Mouse (Mus musculus): ENCODE data around the gene Ptov1. TPM values are rescaled to one million over a fixed set of nuclear protein-coding genes. Genes with fewer than 3 reads are reported as not detected.

The Ptov1 gene
- polyA plus RNA-seq, 1 experiment from 2014 or later = 350 TPM

- WGBS = 7% methylated on average over 16 of the region's 16 CpGs
- Histone ChIP-seq H3K4me3 (ENCODE audit: low read depth, low read length) (peak overlapping the region; percentile 97), H3K4me2 (ENCODE audit: low read depth, low read length) (peak overlapping the region; percentile 90), H3K9ac (replicated peaks; ENCODE audit: low read length) (peak overlapping the region; percentile 99), H3K27me3 (ENCODE audit: control insufficient read depth, insufficient read depth, low read length) (no peaks in the 10 kb centered on the region), H3K9me3 (replicated peaks; ENCODE audit: control insufficient read depth, low read length) (no peaks in the 10 kb centered on the region), H3K36me3 (replicated peaks; ENCODE audit: control insufficient read depth, insufficient read depth, low read depth, low read length) (peaks cover 9% of the 10 kb centered on the region), H3K27ac (replicated peaks; ENCODE audit: low read depth, low read length) (no peak overlapping the region), H3K4me1 (ENCODE audit: control insufficient read depth, insufficient read depth, low read length) (peaks cover 6% of the 10 kb centered on the region; the same call in 1 of the 2 replicates)
- DNase-seq (ENCODE audit: low spot score) = no peak
- no peak for ATAC-seq (replicated peaks; ENCODE audit: insufficient number of reproducible peaks, low FRiP score, low TSS enrichment, low read depth)
Measured at GRCm38 (mm10) chr7:44868465-44868864, 1.1 kb downstream of the Ptov1 start.

GRCm38 (mm10) chr7:44867802-44868201 is 1.8 kb downstream of the Ptov1 start:
- Histone ChIP-seq H3K27me3 (ENCODE audit: control insufficient read depth, insufficient read depth, low read length) (no peaks in the 10 kb centered on the region), H3K36me3 (replicated peaks; ENCODE audit: control insufficient read depth, insufficient read depth, low read depth, low read length) (peaks cover 16% of the 10 kb centered on the region), H3K4me3 (ENCODE audit: low read depth, low read length) (peak overlapping the region; percentile 97), H3K4me2 (ENCODE audit: low read depth, low read length) (peak overlapping the region; percentile 90), H3K27ac (replicated peaks; ENCODE audit: low read depth, low read length) (no peak overlapping the region), H3K9ac (replicated peaks; ENCODE audit: low read length) (peak overlapping the region; percentile 99), H3K9me3 (replicated peaks; ENCODE audit: control insufficient read depth, low read length) (no peaks in the 10 kb centered on the region), H3K4me1 (ENCODE audit: control insufficient read depth, insufficient read depth, low read length) (peaks cover 6% of the 10 kb centered on the region; the same call in 1 of the 2 replicates)
- no peak for ATAC-seq (replicated peaks; ENCODE audit: insufficient number of reproducible peaks, low FRiP score, low TSS enrichment, low read depth)
- 56% methylated on average over 9 of the region's 9 CpGs for WGBS
- DNase-seq (ENCODE audit: low spot score) = no peak

DNA sequence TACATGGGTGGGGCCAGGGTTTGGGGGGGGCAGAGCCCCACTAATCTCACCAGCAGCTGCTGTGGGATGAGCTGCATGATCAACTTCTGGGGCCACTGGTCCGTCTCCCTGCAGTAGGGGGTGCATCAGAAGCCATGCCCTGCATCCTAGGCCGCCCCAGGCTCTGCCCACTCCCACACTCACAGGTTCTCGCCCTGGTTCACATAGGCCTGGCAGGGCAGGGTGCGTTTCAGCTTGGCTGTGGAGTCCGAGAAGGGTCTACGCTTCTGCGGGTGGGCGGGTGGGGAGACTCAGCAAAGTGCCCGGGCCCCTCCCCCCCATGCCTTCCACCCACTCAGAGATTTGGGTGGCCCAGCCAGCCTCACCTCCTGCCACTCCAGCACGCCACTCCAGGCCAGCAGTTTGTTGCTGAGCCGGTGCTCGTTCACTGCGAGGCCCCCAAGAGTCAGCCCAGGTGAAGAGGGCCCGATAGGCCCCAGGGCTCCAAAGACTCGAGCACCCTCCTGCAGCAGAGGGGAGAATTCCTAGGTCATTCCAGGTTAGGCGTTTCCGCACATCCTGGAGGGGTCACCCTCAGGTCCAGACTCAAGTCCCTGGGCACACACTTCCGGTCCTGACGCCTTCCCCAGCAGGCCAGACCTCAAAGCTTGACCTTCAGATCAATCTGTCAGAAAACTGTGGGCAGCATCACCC is 2.4 kb downstream of the Ptov1 start:
- no peak overlapping the region for H3K27ac ChIP-seq (replicated peaks; ENCODE audit: low read depth, low read length)
- no peaks in the 10 kb centered on the region for H3K9me3 ChIP-seq (replicated peaks; ENCODE audit: control insufficient read depth, low read length)
- no peak for DNase-seq (ENCODE audit: low spot score)
- no peaks in the 10 kb centered on the region for H3K27me3 ChIP-seq (ENCODE audit: control insufficient read depth, insufficient read depth, low read length)
- ATAC-seq (replicated peaks; ENCODE audit: insufficient number of reproducible peaks, low FRiP score, low TSS enrichment, low read depth) = no peak
- peak overlapping the region; percentile 97 for H3K4me3 ChIP-seq (ENCODE audit: low read depth, low read length)
- WGBS = 75% methylated on average over 19 of the region's 19 CpGs
- peak overlapping the region; percentile 90 for H3K4me2 ChIP-seq (ENCODE audit: low read depth, low read length)
- H3K9ac ChIP-seq (replicated peaks; ENCODE audit: low read length) = peak overlapping the region; percentile 39
- H3K4me1 ChIP-seq (ENCODE audit: control insufficient read depth, insufficient read depth, low read length) = peaks cover 6% of the 10 kb centered on the region; the same call in 1 of the 2 replicates
- H3K36me3 ChIP-seq (replicated peaks; ENCODE audit: control insufficient read depth, insufficient read depth, low read depth, low read length) = peaks cover 22% of the 10 kb centered on the region

DNA sequence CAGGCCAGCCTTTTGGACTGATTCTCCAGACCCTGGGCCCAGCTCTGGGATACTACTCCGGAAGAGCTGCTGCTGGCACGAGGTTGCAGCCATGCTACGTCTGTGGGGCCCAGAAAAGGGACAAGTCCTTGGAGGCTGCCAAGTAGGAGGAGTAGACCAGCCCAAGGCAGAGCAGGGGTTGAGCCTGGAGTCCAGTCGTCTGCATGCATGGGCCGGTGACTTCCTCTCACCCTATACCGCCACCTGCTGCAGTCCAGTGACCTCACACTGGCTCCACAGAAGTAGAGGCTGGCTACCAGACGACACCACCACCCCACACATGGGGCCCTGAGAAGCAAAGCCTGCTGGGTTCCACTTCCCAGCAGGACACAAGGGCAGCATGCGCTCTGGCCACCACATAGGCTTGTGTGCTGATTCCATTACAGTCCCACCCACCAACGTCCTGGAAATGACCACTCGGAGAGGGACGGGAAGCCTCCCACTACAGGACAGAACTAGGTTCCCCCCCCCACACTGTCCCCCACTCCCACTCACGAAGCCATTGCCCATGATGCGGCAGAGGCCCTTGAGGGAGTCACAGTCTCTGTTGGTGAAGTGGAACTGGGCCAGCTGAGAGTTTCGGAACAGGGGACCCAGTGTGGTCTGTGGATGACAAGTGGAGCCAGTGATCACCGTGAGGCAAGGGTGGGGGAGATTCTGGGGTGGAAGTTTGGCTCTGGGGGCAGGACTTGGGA is 3.1 kb downstream of the Ptov1 start:
- H3K27me3 ChIP-seq (ENCODE audit: control insufficient read depth, insufficient read depth, low read length) = no peaks in the 10 kb centered on the region
- ATAC-seq (replicated peaks; ENCODE audit: insufficient number of reproducible peaks, low FRiP score, low TSS enrichment, low read depth) (no peak), DNase-seq (ENCODE audit: low spot score) (no peak)
- H3K4me3 ChIP-seq (ENCODE audit: low read depth, low read length) = no peak overlapping the region
- H3K4me1 ChIP-seq (ENCODE audit: control insufficient read depth, insufficient read depth, low read length) = peaks cover 6% of the 10 kb centered on the region; the same call in 1 of the 2 replicates
- peaks cover 23% of the 10 kb centered on the region for H3K36me3 ChIP-seq (replicated peaks; ENCODE audit: control insufficient read depth, insufficient read depth, low read depth, low read length)
- 0 out of 2 replicates have a peak overlapping the region, but pooled peaks have one; percentile 13 for H3K9ac ChIP-seq (replicated peaks; ENCODE audit: low read length)
- peak overlapping the region; percentile 4; the same call in 1 of the 2 replicates for H3K4me2 ChIP-seq (ENCODE audit: low read depth, low read length)
- no peak overlapping the region for H3K27ac ChIP-seq (replicated peaks; ENCODE audit: low read depth, low read length)
- no peaks in the 10 kb centered on the region for H3K9me3 ChIP-seq (replicated peaks; ENCODE audit: control insufficient read depth, low read length)
- 69% methylated on average over 15 of the region's 15 CpGs for WGBS

DNA sequence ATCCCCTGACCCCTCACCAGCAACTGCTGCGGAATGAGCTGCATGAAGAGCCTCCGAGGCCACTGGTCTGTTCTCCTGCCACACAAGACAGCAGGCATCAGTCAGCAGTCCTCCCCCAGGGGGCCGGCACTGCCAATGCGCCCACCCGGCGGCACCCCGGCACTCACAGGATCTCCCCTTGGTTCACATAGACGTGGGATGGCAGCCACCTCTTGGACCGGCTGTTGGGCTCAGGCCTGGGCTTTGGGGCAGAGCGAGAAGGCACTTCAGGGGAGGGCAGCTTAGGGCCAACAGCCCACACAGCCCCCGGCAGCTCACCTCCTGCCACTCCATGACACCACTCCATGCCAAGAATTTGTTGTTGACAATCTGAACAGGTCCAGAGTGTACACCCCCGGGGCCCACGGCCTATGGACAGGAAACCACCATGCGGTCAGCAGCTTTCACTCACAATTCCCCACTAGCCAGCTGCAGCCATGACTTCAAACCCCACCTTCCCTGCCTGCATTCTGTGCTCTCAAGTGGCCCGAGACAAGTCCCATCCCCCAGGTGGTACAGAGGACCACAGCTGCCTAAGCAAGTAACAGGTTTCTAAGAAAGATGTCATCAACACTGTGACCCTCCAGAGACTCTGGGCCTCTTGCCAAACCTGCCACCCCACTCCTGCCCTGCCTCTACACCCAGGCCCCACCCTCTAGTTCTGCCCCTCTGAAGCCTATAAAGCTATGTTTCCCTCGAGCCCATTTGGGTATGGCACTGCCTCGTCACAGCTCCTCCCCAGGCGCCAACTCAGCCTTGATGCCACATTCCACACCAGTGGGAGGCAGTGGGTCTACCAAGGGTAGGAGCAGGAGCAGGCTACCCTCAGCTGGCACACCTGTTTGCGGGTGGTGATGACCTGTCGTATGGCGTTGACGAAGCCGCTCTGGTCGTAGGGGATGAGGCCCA is 4.7 kb downstream of the Ptov1 start:
- 88% methylated on average over 24 of the region's 24 CpGs for WGBS
- Histone ChIP-seq H3K9me3 (replicated peaks; ENCODE audit: control insufficient read depth, low read length) (no peaks in the 10 kb centered on the region), H3K4me3 (ENCODE audit: low read depth, low read length) (no peak overlapping the region), H3K27me3 (ENCODE audit: control insufficient read depth, insufficient read depth, low read length) (no peaks in the 10 kb centered on the region), H3K27ac (replicated peaks; ENCODE audit: low read depth, low read length) (no peak overlapping the region), H3K4me2 (ENCODE audit: low read depth, low read length) (no peak overlapping the region), H3K4me1 (ENCODE audit: control insufficient read depth, insufficient read depth, low read length) (peaks cover 6% of the 10 kb centered on the region; the same call in 1 of the 2 replicates), H3K9ac (replicated peaks; ENCODE audit: low read length) (no peak overlapping the region), H3K36me3 (replicated peaks; ENCODE audit: control insufficient read depth, insufficient read depth, low read depth, low read length) (peaks cover 23% of the 10 kb centered on the region)
- ATAC-seq (replicated peaks; ENCODE audit: insufficient number of reproducible peaks, low FRiP score, low TSS enrichment, low read depth) = no peak
- no peak for DNase-seq (ENCODE audit: low spot score)

DNA sequence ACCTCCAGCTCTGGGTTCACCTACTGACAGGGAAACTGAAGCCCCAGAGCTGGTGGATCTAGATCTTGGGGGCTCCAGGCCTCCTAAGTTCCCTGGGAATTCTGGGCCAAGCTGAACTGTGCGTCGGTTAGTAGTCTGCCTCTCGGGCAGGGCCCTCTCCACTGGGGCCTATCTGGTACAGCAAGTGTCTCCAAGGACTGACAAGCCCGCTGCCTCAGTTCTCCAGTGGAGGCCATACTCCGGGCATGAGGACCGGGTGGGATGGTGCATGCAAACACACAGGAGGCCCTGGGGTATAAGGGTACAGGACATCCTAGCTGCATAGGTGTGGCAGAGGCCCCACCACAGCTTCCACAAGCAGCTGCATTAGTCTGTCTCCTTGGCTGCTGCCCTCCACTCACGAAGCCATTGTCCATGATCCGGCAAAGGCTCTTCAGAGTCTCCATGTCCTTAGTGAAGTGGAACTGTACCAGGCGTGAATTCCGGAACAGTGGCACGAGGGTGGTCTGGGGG is 5.5 kb downstream of the Ptov1 start:
- Histone ChIP-seq H3K27ac (replicated peaks; ENCODE audit: low read depth, low read length) (no peak overlapping the region), H3K36me3 (replicated peaks; ENCODE audit: control insufficient read depth, insufficient read depth, low read depth, low read length) (peaks cover 23% of the 10 kb centered on the region), H3K9ac (replicated peaks; ENCODE audit: low read length) (no peak overlapping the region), H3K4me3 (ENCODE audit: low read depth, low read length) (no peak overlapping the region), H3K27me3 (ENCODE audit: control insufficient read depth, insufficient read depth, low read length) (no peaks in the 10 kb centered on the region), H3K4me1 (ENCODE audit: control insufficient read depth, insufficient read depth, low read length) (peaks cover 6% of the 10 kb centered on the region; the same call in 1 of the 2 replicates), H3K9me3 (replicated peaks; ENCODE audit: control insufficient read depth, low read length) (no peaks in the 10 kb centered on the region), H3K4me2 (ENCODE audit: low read depth, low read length) (no peak overlapping the region)
- no peak for ATAC-seq (replicated peaks; ENCODE audit: insufficient number of reproducible peaks, low FRiP score, low TSS enrichment, low read depth)
- DNase-seq (ENCODE audit: low spot score) = no peak
- 87% methylated on average over 11 of the region's 11 CpGs for WGBS

DNA sequence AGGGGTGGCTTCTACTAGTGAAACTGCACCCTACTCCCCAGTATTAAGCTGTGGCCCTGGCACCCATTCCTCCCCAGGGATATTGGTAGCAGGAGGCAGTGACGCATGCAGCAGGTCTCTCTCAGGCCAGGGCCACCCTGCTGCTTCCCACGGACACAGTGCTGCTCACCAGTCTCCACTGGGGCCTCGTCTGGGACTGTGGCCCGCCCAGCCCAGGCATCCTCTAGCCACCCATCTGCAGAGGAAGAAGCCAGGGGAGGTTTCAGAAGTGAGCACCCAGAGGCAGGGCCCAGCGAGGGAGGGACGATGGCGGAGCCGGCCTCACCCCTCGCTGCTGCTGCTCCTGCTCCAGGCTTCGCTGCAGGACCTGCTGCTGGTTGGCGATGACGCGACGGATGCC is 6.4 kb downstream of the Ptov1 start:
- Histone ChIP-seq H3K9me3 (replicated peaks; ENCODE audit: control insufficient read depth, low read length) (no peaks in the 10 kb centered on the region), H3K9ac (replicated peaks; ENCODE audit: low read length) (no peak overlapping the region), H3K27me3 (ENCODE audit: control insufficient read depth, insufficient read depth, low read length) (no peaks in the 10 kb centered on the region), H3K36me3 (replicated peaks; ENCODE audit: control insufficient read depth, insufficient read depth, low read depth, low read length) (peaks cover 23% of the 10 kb centered on the region), H3K4me3 (ENCODE audit: low read depth, low read length) (no peak overlapping the region), H3K4me1 (ENCODE audit: control insufficient read depth, insufficient read depth, low read length) (peaks cover 6% of the 10 kb centered on the region; the same call in 1 of the 2 replicates), H3K27ac (replicated peaks; ENCODE audit: low read depth, low read length) (no peak overlapping the region), H3K4me2 (ENCODE audit: low read depth, low read length) (no peak overlapping the region)
- no peak for ATAC-seq (replicated peaks; ENCODE audit: insufficient number of reproducible peaks, low FRiP score, low TSS enrichment, low read depth)
- DNase-seq (ENCODE audit: low spot score) = no peak
- 91% methylated on average over 14 of the region's 14 CpGs for WGBS

All from embryonic facial prominence, embryonic 11.5 days (tissue).